Mouse (Mus musculus) neural tube, postnatal 0 days (tissue): ENCODE measurements around the gene Olfr1443. TPM values are rescaled to one million over a fixed set of nuclear protein-coding genes. Genes with fewer than 3 reads are reported as not detected.

Source experiments
- polyA plus RNA-seq: library from polyadenylated mRNA; unstranded; fragments of >200 nt; fragmentation: Nextera tagmentation; extraction: Ambion mirVana; gene quantifications from 2 replicates; pipeline ENCODE4 v1.2.1, GENCODE M21; 2015

Olfr1443 gene
- not detected in 2 replicates for polyA plus RNA-seq

GRCm38 (mm10) chr19:12677812-12678211 lies at the start of gene Olfr1443:
Gene Olfr1443, plus strand, starts transcription at chr19:12678112.

GRCm38 (mm10) chr19:12633176-12633575 lies 44.7 kb upstream of the Olfr1443 start, which contains the start of gene Glyat:
Gene Glyat, plus strand, starts transcription at chr19:12633308.

DNA sequence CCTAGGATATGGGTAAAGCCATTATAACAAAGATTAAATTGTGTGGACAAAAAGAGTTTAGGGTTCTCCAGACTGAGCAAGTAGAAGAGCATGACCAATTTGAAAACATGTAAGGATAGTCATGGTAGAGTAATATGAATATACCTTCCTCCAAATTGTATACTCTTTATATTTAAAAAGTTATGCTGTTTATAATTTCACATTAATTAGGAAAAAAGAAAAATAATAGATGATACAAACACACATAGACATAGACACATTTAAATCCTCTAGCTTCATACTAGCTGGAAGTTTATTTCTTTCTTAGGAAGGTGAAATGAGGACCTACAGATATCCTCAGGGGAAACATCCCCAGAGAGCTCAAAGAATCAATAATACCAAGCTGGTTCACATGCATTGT lies 7.8 kb upstream of the Olfr1443 start, which contains the start of gene Olfr1442:
Gene Olfr1442 (plus strand): TSS at position 301 of the 400 bp plus-strand sequence.

DNA sequence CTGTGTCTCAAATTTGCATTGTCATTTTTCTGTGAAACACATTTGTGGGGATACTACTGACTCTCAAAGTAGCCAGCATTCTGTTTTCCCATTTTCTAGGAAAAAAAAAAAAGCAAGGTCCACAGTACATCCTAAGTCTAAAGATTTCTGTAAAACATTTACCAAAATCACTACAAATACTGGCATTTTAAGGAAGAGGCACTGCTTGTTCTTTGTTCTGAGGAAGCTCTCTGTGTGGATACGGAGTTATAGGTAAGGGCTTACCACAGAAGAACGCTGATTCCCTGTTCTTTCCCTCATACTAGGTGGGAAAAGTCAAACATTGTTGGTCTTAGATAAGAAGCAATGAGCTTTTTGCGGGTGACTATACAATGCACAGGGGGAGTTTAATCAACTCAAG lies 17.7 kb downstream of the Olfr1443 start, which contains the start of gene Keg1:
Gene Keg1 (plus strand): TSS at position 197 of the 400 bp plus-strand sequence.

Other genes starting within 250 kb of the Olfr1443 start
- 1.1 and 1.4 TPM in 2 replicates for gene Mpeg1, start 217.3 kb upstream of the Olfr1443 start, polyA plus RNA-seq
- gene Dtx4, start 176.7 kb upstream of the Olfr1443 start, polyA plus RNA-seq = 26.2 and 30.4 TPM in 2 replicates
- 3.4 and 3.5 TPM in 2 replicates for gene Fam111a, start 132.4 kb upstream of the Olfr1443 start, polyA plus RNA-seq
- 0.19 and 0.29 TPM in 2 replicates for gene Gm4952, start 78.1 kb upstream of the Olfr1443 start, polyA plus RNA-seq
- 0.04 TPM in 1 of 2 replicates, not detected in the other for gene Glyat, start 44.8 kb upstream of the Olfr1443 start, polyA plus RNA-seq
- not detected in 2 replicates for gene Olfr1442, start 7.7 kb upstream of the Olfr1443 start, polyA plus RNA-seq
- gene Keg1, start 17.7 kb downstream of the Olfr1443 start, polyA plus RNA-seq = not detected in 2 replicates
- 1.5 and 1.8 TPM in 2 replicates for gene Cntf, start 87.5 kb downstream of the Olfr1443 start, polyA plus RNA-seq
- gene Zfp91, start 118.0 kb downstream of the Olfr1443 start, polyA plus RNA-seq = 14.6 and 16.2 TPM in 2 replicates
- 1.3 and 1.8 TPM in 2 replicates for gene Lpxn, start 118.1 kb downstream of the Olfr1443 start, polyA plus RNA-seq
- not detected in 2 replicates for gene Gm5244, start 168.6 kb downstream of the Olfr1443 start, polyA plus RNA-seq
- gene Olfr1444, start 179.2 kb downstream of the Olfr1443 start, polyA plus RNA-seq = not detected in 2 replicates
- gene Olfr1445, start 205.7 kb downstream of the Olfr1443 start, polyA plus RNA-seq = not detected in 2 replicates
- gene Olfr1446, start 215.4 kb downstream of the Olfr1443 start, polyA plus RNA-seq = not detected in 2 replicates
- not detected in 2 replicates for gene Olfr1447, start 225.6 kb downstream of the Olfr1443 start, polyA plus RNA-seq
- gene Olfr1448, start 246.3 kb downstream of the Olfr1443 start, polyA plus RNA-seq = not detected in 2 replicates